Mouse (Mus musculus): Measurements from ENCODE around the gene Olfr1218. TPM values are rescaled to one million over a fixed set of nuclear protein-coding genes. Genes with fewer than 3 reads are reported as not detected.
"Not testable (repeated sequence)": the region's sequence is repeated elsewhere in the genome, so short reads cannot be mapped to it uniquely, and the experiment has no call there.

Gene Olfr1218
- not detected for total RNA-seq (2021)
- long read RNA-seq, experiment 1: 0 reads
- long read RNA-seq, experiment 2: 0 reads

- no peak for DNase-seq (ENCODE audit: low spot score)
Observed at GRCm38 (mm10) chr2:89061087-89061486, at the start of gene Olfr1218. TSS of gene Olfr1218 (minus strand) at chr2:89061187.

DNA sequence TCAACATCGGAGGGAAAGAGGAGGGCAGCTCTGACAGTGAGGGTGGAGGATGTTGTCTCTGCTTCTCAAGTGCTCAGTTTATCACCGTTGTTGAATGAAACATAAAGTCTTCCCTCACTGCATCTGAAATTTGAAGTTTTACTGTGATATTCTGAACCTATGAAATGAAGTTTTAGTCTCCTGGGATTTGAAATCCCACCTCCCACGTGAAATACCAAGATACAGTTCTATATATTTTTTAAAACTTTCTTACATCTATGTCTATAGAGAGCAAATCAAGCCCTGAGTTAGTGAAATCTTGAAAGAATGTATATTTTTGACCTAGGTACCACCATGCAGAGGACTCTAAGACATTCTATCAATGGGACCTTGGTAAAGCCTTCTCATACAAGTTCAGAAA, 45.7 kb upstream of the Olfr1218 start, which contains the start of gene Olfr1220:
TSS of gene Olfr1220 (minus strand) at position 101 of the 400 bp plus-strand sequence.
- DNase-seq (ENCODE audit: low spot score): no peak

GRCm38 (mm10) chr2:89105651-89106050, 44.7 kb upstream of the Olfr1218 start:
- DNase-seq (ENCODE audit: low spot score): no peak

DNA sequence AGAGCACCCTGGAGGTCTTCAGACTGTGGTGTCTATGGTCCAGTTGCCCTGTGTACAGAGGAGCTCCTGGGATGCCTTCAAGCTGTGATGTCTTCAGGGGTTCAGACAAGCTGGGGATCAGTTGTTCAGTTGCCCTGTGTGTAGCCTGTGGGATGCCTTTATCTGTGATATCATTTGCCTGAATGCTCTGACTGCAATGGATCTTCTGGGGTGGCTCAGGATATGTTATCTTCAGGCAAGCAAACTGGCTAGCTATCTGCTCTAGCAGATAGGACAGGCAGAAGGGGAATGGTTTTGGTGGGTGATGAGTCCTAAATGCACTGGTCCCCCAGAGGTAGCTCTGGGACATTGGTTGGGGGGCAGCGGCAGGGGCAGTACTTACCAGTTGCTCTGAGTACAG, 32.9 kb upstream of the Olfr1218 start:
- no peak for DNase-seq (ENCODE audit: low spot score)

GRCm38 (mm10) chr2:89083413-89083812, 22.4 kb upstream of the Olfr1218 start, which contains the start of gene Olfr1219:
TSS of gene Olfr1219 (minus strand) at chr2:89083513.
- no peak for DNase-seq (ENCODE audit: low spot score)

DNA sequence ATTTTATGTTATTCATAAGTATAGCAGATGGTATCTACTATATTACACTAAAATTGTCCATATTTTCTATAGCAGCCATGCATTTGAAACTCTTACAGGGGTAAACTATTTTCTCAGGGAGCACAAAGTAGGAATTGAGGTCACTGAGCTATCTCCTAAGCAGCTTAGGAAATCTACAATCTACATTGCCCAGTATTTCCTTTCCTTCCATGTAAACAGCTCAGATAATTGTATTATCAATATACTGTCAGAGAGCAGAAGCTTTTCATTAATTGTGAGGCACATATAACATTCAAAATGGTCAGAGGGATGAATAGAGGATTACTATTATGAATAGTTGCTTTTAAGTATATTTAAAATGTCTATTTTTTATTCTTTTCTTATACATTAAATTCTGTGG, 20.5 kb upstream of the Olfr1218 start:
- DNase-seq (ENCODE audit: low spot score): no peak

DNA sequence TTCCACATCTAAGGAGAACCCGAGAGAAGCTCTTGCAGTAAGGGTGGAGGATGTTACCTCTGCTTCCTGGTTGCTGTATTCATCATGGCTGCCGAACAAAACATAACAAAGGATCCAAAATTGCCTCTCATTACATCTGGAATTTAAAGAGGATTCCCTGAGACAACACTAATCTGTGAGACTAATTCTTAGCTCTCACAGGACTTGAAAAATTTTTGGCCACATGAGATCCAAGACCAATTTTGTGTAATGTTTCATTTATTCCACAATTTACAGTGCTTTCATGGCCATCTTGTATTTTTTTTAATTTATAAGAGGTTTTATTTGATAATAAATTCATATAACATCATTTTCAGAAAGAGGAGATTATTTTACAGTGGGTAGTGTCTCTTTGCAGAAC, 29.0 kb downstream of the Olfr1218 start, which contains the start of gene Olfr1217:
TSS of gene Olfr1217 (minus strand) at position 101 of the 400 bp plus-strand sequence.
- no peak for DNase-seq (ENCODE audit: low spot score)

DNA sequence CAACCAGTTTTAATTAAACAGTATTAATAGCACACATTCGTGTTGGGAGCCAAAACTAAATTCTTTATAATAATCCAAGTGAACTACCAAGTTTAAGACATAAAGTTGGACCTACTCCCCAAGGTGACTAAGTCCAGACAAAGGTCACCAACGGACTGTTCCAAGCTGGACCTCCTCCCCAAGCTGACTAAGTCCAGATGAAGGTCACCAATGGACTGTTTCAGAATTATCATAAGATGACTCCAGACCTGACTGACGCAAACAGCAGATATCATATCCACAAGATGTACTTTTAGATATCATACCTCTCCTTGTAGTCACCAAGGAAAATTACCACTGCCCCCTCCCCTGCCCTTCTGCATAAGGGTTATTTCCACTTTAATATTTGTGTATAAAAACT, 39.6 kb downstream of the Olfr1218 start:
- not testable (repeated sequence) for DNase-seq (ENCODE audit: low spot score)

- no peak for DNase-seq (ENCODE audit: low spot score)
Observed at GRCm38 (mm10) chr2:89018240-89018639, 42.7 kb downstream of the Olfr1218 start, which contains the start of gene Olfr1216. TSS of gene Olfr1216 (minus strand) at chr2:89018340.

GRCm38 (mm10) chr2:89006873-89007272, 54.1 kb downstream of the Olfr1218 start, which contains the start of gene Olfr1215:
TSS of gene Olfr1215 (minus strand) at chr2:89006973.
- DNase-seq (ENCODE audit: low spot score): no peak

Other genes with a start within 250 kb of the Olfr1218 start
- gene Olfr1202, start 246.7 kb downstream of the Olfr1218 start, total RNA-seq (2021): not detected
- gene Olfr1205, start 231.4 kb downstream of the Olfr1218 start, total RNA-seq (2021): not detected
- gene Olfr1204, start 211.9 kb downstream of the Olfr1218 start, total RNA-seq (2021): not detected
- not detected for gene Olfr1206, start 198.0 kb downstream of the Olfr1218 start, total RNA-seq (2021)
- gene Olfr1208, start 158.9 kb downstream of the Olfr1218 start, total RNA-seq (2021): not detected
- not detected for gene Olfr1209, start 146.0 kb downstream of the Olfr1218 start, total RNA-seq (2021)
- not detected for gene Olfr1211, start 123.1 kb downstream of the Olfr1218 start, total RNA-seq (2021)
- not detected for gene Olfr1212, start 107.2 kb downstream of the Olfr1218 start, total RNA-seq (2021)
- not detected for gene Gm13762, start 80.9 kb downstream of the Olfr1218 start, total RNA-seq (2021)
- gene Olfr1214, start 68.5 kb downstream of the Olfr1218 start, total RNA-seq (2021): not detected
- not detected for gene Olfr1215, start 54.2 kb downstream of the Olfr1218 start, total RNA-seq (2021)
- gene Olfr1216, start 42.8 kb downstream of the Olfr1218 start, total RNA-seq (2021): not detected
- not detected for gene Olfr1217, start 29.1 kb downstream of the Olfr1218 start, total RNA-seq (2021)
- not detected for gene Olfr1219, start 22.3 kb upstream of the Olfr1218 start, total RNA-seq (2021)
- not detected for gene Olfr1220, start 45.6 kb upstream of the Olfr1218 start, total RNA-seq (2021)
- not detected for gene Olfr1221, start 56.1 kb upstream of the Olfr1218 start, total RNA-seq (2021)
- not detected for gene Olfr1222, start 71.9 kb upstream of the Olfr1218 start, total RNA-seq (2021)
- not detected for gene Olfr1223, start 90.4 kb upstream of the Olfr1218 start, total RNA-seq (2021)
- not detected for gene Olfr1224-ps1, start 102.9 kb upstream of the Olfr1218 start, total RNA-seq (2021)
- not detected for gene Olfr1225, start 113.5 kb upstream of the Olfr1218 start, total RNA-seq (2021)
- not detected for gene Olfr1226, start 138.9 kb upstream of the Olfr1218 start, total RNA-seq (2021)
- gene Olfr1228, start 192.9 kb upstream of the Olfr1218 start, total RNA-seq (2021): not detected
- gene Olfr1229, start 226.8 kb upstream of the Olfr1218 start, total RNA-seq (2021): not detected
- not detected for gene Olfr1230, start 236.1 kb upstream of the Olfr1218 start, total RNA-seq (2021)
- not detected for gene Olfr1231, start 245.9 kb upstream of the Olfr1218 start, total RNA-seq (2021)